Mouse (Mus musculus) ES-E14 (cell line): ENCODE results near the gene Gpr107. TPM values are rescaled to one million over a fixed set of nuclear protein-coding genes. Genes with fewer than 3 reads are reported as not detected.

Source experiments
- DNase-seq: peaks from one replicate; pipeline ENCODE4 v3.0.0-alpha.2; 2013; ENCODE audit warnings: low read depth, low spot score
- H3K27ac ChIP-seq: 2 replicates; pipeline ENCODE4 v1.5.1; 2012; ENCODE audit warnings: low read depth, mild to moderate bottlenecking, low read length, moderate library complexity, mixed read lengths; ENCODE audit not compliant: poor library complexity, insufficient read depth, severe bottlenecking
- H3K36me3 ChIP-seq: 2 replicates; pipeline ENCODE4 v1.6.1; 2012; ENCODE audit warnings: mild to moderate bottlenecking, low read length, moderate library complexity, mixed read lengths; ENCODE audit not compliant: control insufficient read depth, poor library complexity, insufficient read depth, severe bottlenecking
- H3K4me1 ChIP-seq, 2 experiments: fragments of 150-350 bp in 1 of 2; sonication (generic) in 1 of 2; 2 replicates each; pipeline ENCODE4 v1.6.1; 2012; ENCODE audit warnings: low read length in 2 of 2, mild to moderate bottlenecking in 1 of 2, mixed read lengths in 1 of 2; ENCODE audit not compliant: control insufficient read depth in 2 of 2, insufficient read depth in 2 of 2, poor library complexity in 1 of 2
- H3K4me3 ChIP-seq, 2 experiments: fragments of 150-350 bp in 1 of 2; sonication (generic) in 1 of 2; 2 replicates each; pipeline ENCODE4 v1.5.1; 2012; ENCODE audit warnings: low read length in 2 of 2, low read depth in 1 of 2, mild to moderate bottlenecking in 1 of 2, mixed read lengths in 1 of 2; ENCODE audit not compliant: insufficient read depth in 1 of 2, poor library complexity in 1 of 2, severe bottlenecking in 1 of 2
- H3K9ac ChIP-seq: 2 replicates; pipeline ENCODE4 v1.6.1; 2012; ENCODE audit warnings: low read depth, mild to moderate bottlenecking, low read length, mixed read lengths; ENCODE audit not compliant: poor library complexity, insufficient read depth, severe bottlenecking
- H3K9me3 ChIP-seq: fragments of 150-350 bp; sonication (generic); 2 replicates; pipeline ENCODE4 v1.6.1; 2012; ENCODE audit warnings: low read depth, mild to moderate bottlenecking, low read length; ENCODE audit not compliant: control insufficient read depth, insufficient read depth
- CHD2 ChIP-seq: IDR thresholded peaks from 2 replicates; pipeline ENCODE4 v1.6.1; 2014; ENCODE audit warnings: mild to moderate bottlenecking, low read depth, low read length, inconsistent platforms
- HCFC1 ChIP-seq: IDR thresholded peaks from 2 replicates; pipeline ENCODE4 v1.6.1; 2012; ENCODE audit warnings: low read length, inconsistent platforms, borderline replicate concordance; ENCODE audit not compliant: insufficient read depth
- MAFK ChIP-seq: IDR thresholded peaks from 2 replicates; pipeline ENCODE4 v1.6.1; 2014; ENCODE audit warnings: mild to moderate bottlenecking, low read depth, low read length, inconsistent platforms; ENCODE audit not compliant: insufficient read depth
- ZC3H11A ChIP-seq: IDR thresholded peaks from 2 replicates; pipeline ENCODE4 v1.6.1; 2012; ENCODE audit warnings: low read depth, mild to moderate bottlenecking, inconsistent platforms, low read length, borderline replicate concordance
- ZNF384 ChIP-seq: IDR thresholded peaks from 2 replicates; pipeline ENCODE4 v1.6.1; 2012; ENCODE audit warnings: low read depth, low read length, inconsistent platforms
- in situ Hi-C, 2 experiments: fragments of 600-800 bp; cut with MboI; formaldehyde crosslinking; loops; one replicate each; pipeline ENCODE4 v1.15.1; 2025; ENCODE audit warnings: low sequenced_read_pairs in 2 of 2, inconsistent platforms in 1 of 2; ENCODE audit not compliant: unreplicated experiment in 2 of 2
- total RNA-seq: library from RNA; depleted of rRNA; stranded (reverse); fragments of 300-350 nt; gene quantifications from 2 replicates; pipeline ENCODE4 v1.2.3, GENCODE M21; 2012

The Gpr107 gene
- total RNA-seq, 1 experiment, result 111 TPM

DNA sequence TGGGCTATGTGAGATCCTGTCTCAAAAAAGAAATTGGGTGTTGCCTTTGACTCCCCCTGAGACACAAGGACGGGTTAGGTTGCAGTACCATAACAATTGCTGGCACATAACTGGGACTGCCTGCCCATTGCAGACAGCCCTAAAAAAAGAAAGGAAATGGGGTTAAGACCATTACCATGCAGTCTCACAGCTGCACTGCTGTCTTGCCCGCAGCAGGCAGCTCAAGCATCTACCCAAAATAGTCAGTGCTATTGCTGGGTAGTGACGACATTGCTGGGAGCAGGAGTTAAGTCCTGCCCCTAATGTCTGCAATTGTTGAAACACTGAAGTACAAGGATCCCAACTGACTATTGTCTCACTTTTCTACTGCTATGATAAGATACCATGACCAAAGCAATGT, 37.5 kb downstream of the Gpr107 start:
- Histone ChIP-seq H3K27ac (no peak overlapping the region), H3K4me3 (no peak overlapping the region), H3K4me1 (no peaks in the 10 kb centered on the region), H3K36me3 (peaks cover 58% of the 10 kb centered on the region), H3K9me3 (no peaks in the 10 kb centered on the region), H3K9ac (no peak overlapping the region)
- in situ Hi-C loops, result loop anchor here in 1 of 2 experiments (10.0 kb wide), 2 partner anchors 85 to 195 kb away; no protein-coding TSS in a partner anchor
- no peak for DNase-seq
- TF ChIP-seq ZC3H11A (no peak), MAFK (no peak), CHD2 (no peak), HCFC1 (no peak), ZNF384 (no peak)

DNA sequence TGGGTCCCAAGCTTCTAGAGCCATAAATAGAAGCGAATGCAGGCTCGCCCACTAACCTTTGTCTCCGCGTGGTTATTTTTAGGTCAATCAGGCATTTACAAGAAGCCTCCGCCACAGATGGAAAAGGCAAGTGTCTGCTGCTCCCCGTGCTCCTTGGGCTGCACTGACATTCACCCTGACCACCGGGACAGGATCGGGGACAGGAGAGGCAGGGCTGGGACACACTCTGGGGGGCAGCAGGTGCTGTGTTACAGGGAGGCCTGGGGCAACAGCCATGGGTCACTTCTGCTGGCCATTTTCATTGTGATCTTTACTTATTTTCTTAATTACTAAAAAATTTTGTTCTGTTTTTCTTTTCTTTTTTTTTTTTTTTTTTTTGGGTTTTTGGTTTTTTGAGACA, 39.6 kb downstream of the Gpr107 start:
- Histone ChIP-seq H3K27ac (no peak overlapping the region), H3K9ac (no peak overlapping the region), H3K4me1 (peaks cover 0 to 3% of the 10 kb centered on the region in 2 experiments; a peak in 1 of 4 replicates), H3K9me3 (no peaks in the 10 kb centered on the region), H3K36me3 (peaks cover 55% of the 10 kb centered on the region), H3K4me3 (no peak overlapping the region)
- TF ChIP-seq MAFK (no peak), CHD2 (no peak), HCFC1 (no peak), ZC3H11A (no peak), ZNF384 (no peak)
- in situ Hi-C loops, result loop anchor here in 1 of 2 experiments (10.0 kb wide), 2 partner anchors 83 to 193 kb away; no protein-coding TSS in a partner anchor
- no peak for DNase-seq

- Histone ChIP-seq H3K9me3 (no peaks in the 10 kb centered on the region), H3K36me3 (peaks cover 51% of the 10 kb centered on the region), H3K27ac (no peak overlapping the region), H3K9ac (no peak overlapping the region), H3K4me3 (no peak overlapping the region), H3K4me1 (peaks cover 0 to 3% of the 10 kb centered on the region in 2 experiments; a peak in 1 of 4 replicates)
- DNase-seq, result peak; percentile 42
- TF ChIP-seq ZC3H11A, result peak; percentile 49; the same call in 1 of the 2 replicates
- TF ChIP-seq CHD2, result no peak
- in situ Hi-C loops, result loop anchor here in 1 of 2 experiments (10.0 kb wide), 2 partner anchors 80 to 190 kb away; no protein-coding TSS in a partner anchor
Observed at GRCm38 (mm10) chr2:31194356-31195021, 42.4 kb downstream of the Gpr107 start.

GRCm38 (mm10) chr2:31198621-31199020, 46.5 kb downstream of the Gpr107 start:
- no peak overlapping the region for H3K9ac ChIP-seq
- H3K4me3 ChIP-seq, result no peak overlapping the region
- peaks cover 39% of the 10 kb centered on the region for H3K36me3 ChIP-seq
- in situ Hi-C loops, result loop anchor here in 1 of 2 experiments (10.0 kb wide), 2 partner anchors 76 to 186 kb away; no protein-coding TSS in a partner anchor
- peaks cover 0 to 5% of the 10 kb centered on the region in 2 experiments; a peak in 2 of 4 replicates for H3K4me1 ChIP-seq
- H3K27ac ChIP-seq, result no peak overlapping the region
- no peak for TF ChIP-seq HCFC1
- no peak for TF ChIP-seq ZC3H11A
- no peak for TF ChIP-seq CHD2
- no peak for TF ChIP-seq ZNF384
- no peak for TF ChIP-seq MAFK
- DNase-seq, result no peak
- H3K9me3 ChIP-seq, result no peaks in the 10 kb centered on the region
